Mouse (Mus musculus) kidney, adult 2 months (tissue): ENCODE data around the gene Ipo7.
"Not testable (repeated sequence)": the region's sequence is repeated elsewhere in the genome, so short reads cannot be mapped to it uniquely, and the experiment has no call there.

Experiments used
- CTCF ChIP-seq: fragments of 200-500 bp; conservative IDR thresholded peaks from 2 replicates; pipeline ENCODE4 v1.5.1; 2011; ENCODE audit warnings: low read depth, mild to moderate bottlenecking, control low read depth, low read length, moderate library complexity, mixed read lengths; ENCODE audit not compliant: insufficient read depth, insufficient read length
- POLR2A ChIP-seq: fragments of 200-500 bp; IDR thresholded peaks from one replicate; pipeline ENCODE4 v1.6.1; 2011; ENCODE audit warnings: low read depth, low read length, control low read depth

- not testable (repeated sequence) for TF ChIP-seq POLR2A, CTCF
Observed at GRCm38 (mm10) chr7:109986775-109987174, 31.3 kb upstream of the Ipo7 start, which contains the start of gene Tmem41b.
